Mouse (Mus musculus): ENCODE results near the gene Tent2.
"Not testable (repeated sequence)": the region's sequence is repeated elsewhere in the genome, so short reads cannot be mapped to it uniquely, and the experiment has no call there.

Gene Tent2

GRCm38 (mm10) chr13:93191831-93192645 lies at the start of gene Tent2:
Tent2 (minus strand) TSS chr13:93192385.
- peak; percentile 80 for DNase-seq (ENCODE audit: low read depth in 2 of 2, low spot score in 2 of 2)

GRCm38 (mm10) chr13:93241180-93241579 lies 49.0 kb upstream of the Tent2 start:
- no peak for DNase-seq (ENCODE audit: low read depth in 2 of 2, low spot score in 2 of 2)

GRCm38 (mm10) chr13:93239561-93239960 lies 47.4 kb upstream of the Tent2 start:
- DNase-seq (ENCODE audit: low read depth in 2 of 2, low spot score in 2 of 2) = no peak

GRCm38 (mm10) chr13:93239134-93239533 lies 46.9 kb upstream of the Tent2 start:
- no peak for DNase-seq (ENCODE audit: low read depth in 2 of 2, low spot score in 2 of 2)

- DNase-seq (ENCODE audit: low read depth in 2 of 2, low spot score in 2 of 2) = no peak
These were observed 45.7 kb upstream of the Tent2 start for GRCm38 (mm10) chr13:93237677-93238398.

- DNase-seq (ENCODE audit: low read depth in 2 of 2, low spot score in 2 of 2) = no peak
These were observed 42.3 kb upstream of the Tent2 start for GRCm38 (mm10) chr13:93234267-93235039.

GRCm38 (mm10) chr13:93232335-93232734 lies 40.1 kb upstream of the Tent2 start:
- DNase-seq (ENCODE audit: low read depth in 2 of 2, low spot score in 2 of 2) = no peak

- no peak for DNase-seq (ENCODE audit: low read depth in 2 of 2, low spot score in 2 of 2)
These were observed 38.8 kb upstream of the Tent2 start for GRCm38 (mm10) chr13:93231016-93231415.

GRCm38 (mm10) chr13:93211741-93212140 lies 19.6 kb upstream of the Tent2 start:
- no peak for DNase-seq (ENCODE audit: low read depth in 2 of 2, low spot score in 2 of 2)

GRCm38 (mm10) chr13:93192646-93193026 lies 451 bp upstream of the Tent2 start:
- DNase-seq (ENCODE audit: low read depth in 2 of 2, low spot score in 2 of 2) = no peak

GRCm38 (mm10) chr13:93189416-93189815 lies 2.8 kb downstream of the Tent2 start:
- no peak for DNase-seq (ENCODE audit: low read depth in 2 of 2, low spot score in 2 of 2)

GRCm38 (mm10) chr13:93188738-93189137 lies 3.4 kb downstream of the Tent2 start:
- no peak for DNase-seq (ENCODE audit: low read depth in 2 of 2, low spot score in 2 of 2)

- not testable (repeated sequence) for DNase-seq (ENCODE audit: low read depth in 2 of 2, low spot score in 2 of 2)
These were observed 4.4 kb downstream of the Tent2 start for GRCm38 (mm10) chr13:93187792-93188191.

GRCm38 (mm10) chr13:93180351-93180750 lies 11.8 kb downstream of the Tent2 start:
- DNase-seq (ENCODE audit: low read depth in 2 of 2, low spot score in 2 of 2) = no peak

GRCm38 (mm10) chr13:93179522-93179921 lies 12.7 kb downstream of the Tent2 start:
- DNase-seq (ENCODE audit: low read depth in 2 of 2, low spot score in 2 of 2) = no peak

- no peak for DNase-seq (ENCODE audit: low read depth in 2 of 2, low spot score in 2 of 2)
These were observed 14.6 kb downstream of the Tent2 start for GRCm38 (mm10) chr13:93177571-93177970.

- DNase-seq (ENCODE audit: low read depth in 2 of 2, low spot score in 2 of 2) = no peak
These were observed 28.9 kb downstream of the Tent2 start for GRCm38 (mm10) chr13:93163303-93163702.

GRCm38 (mm10) chr13:93162456-93162855 lies 29.7 kb downstream of the Tent2 start:
- no peak for DNase-seq (ENCODE audit: low read depth in 2 of 2, low spot score in 2 of 2)

- DNase-seq (ENCODE audit: low read depth in 2 of 2, low spot score in 2 of 2) = no peak
These were observed 33.9 kb downstream of the Tent2 start for GRCm38 (mm10) chr13:93158261-93158660.

- DNase-seq (ENCODE audit: low read depth in 2 of 2, low spot score in 2 of 2) = no peak
These were observed 38.9 kb downstream of the Tent2 start for GRCm38 (mm10) chr13:93153280-93153679.

GRCm38 (mm10) chr13:93144336-93145167 lies 47.6 kb downstream of the Tent2 start, which contains the start of gene Cmya5:
Cmya5 (minus strand) TSS chr13:93144724.
- peak; percentile 4 to 6 for DNase-seq (ENCODE audit: low read depth in 2 of 2, low spot score in 2 of 2)

Data from CD8-positive naive resting alpha-beta T cell, adult 2 months (primary cell).